Mouse (Mus musculus) neural tube, embryonic 11.5 days (tissue): ENCODE data around the gene Rnf183. TPM values are rescaled to one million over a fixed set of nuclear protein-coding genes. Genes with fewer than 3 reads are reported as not detected.

Experiments
- ATAC-seq: fragments of 200-750 bp; cut with Nextera tagmentation; 2 replicates; pipeline ENCODE4 v1.8.0; 2017; ENCODE audit warnings: moderate number of reproducible peaks, mild to moderate bottlenecking, moderate TSS enrichment, moderate library complexity; ENCODE audit not compliant: insufficient read depth, low FRiP score, low TSS enrichment
- DNase-seq: peaks from one replicate; pipeline ENCODE4 v3.0.0-alpha.2; 2015; ENCODE audit warnings: low spot score
- H3K27ac ChIP-seq: fragments of 300-500 bp; sonication (generic); 2 replicates; pipeline ENCODE4 v1.5.1; 2014; ENCODE audit warnings: low read depth, mild to moderate bottlenecking, low read length
- H3K27me3 ChIP-seq: fragments of 300-500 bp; sonication (generic); 2 replicates; pipeline ENCODE4 v1.6.1; 2014; ENCODE audit warnings: mild to moderate bottlenecking, low read length, mixed read lengths; ENCODE audit not compliant: control insufficient read depth, insufficient read depth
- H3K36me3 ChIP-seq: fragments of 300-500 bp; sonication (generic); 2 replicates; pipeline ENCODE4 v1.6.1; 2014; ENCODE audit warnings: mild to moderate bottlenecking, low read length, moderate library complexity, mixed read lengths; ENCODE audit not compliant: control insufficient read depth, insufficient read depth
- H3K4me1 ChIP-seq: fragments of 300-500 bp; sonication (generic); 2 replicates; pipeline ENCODE4 v1.6.1; 2014; ENCODE audit warnings: low read length, mixed read lengths; ENCODE audit not compliant: control insufficient read depth, insufficient read depth
- H3K4me2 ChIP-seq: fragments of 300-500 bp; sonication (generic); 2 replicates; pipeline ENCODE4 v1.6.1; 2014; ENCODE audit warnings: low read depth, mild to moderate bottlenecking, moderate library complexity
- H3K4me3 ChIP-seq: fragments of 300-500 bp; sonication (generic); 2 replicates; pipeline ENCODE4 v1.5.1; 2014; ENCODE audit warnings: low read depth, low read length
- H3K9ac ChIP-seq: fragments of 300-500 bp; sonication (generic); 2 replicates; pipeline ENCODE4 v1.6.1; 2014; ENCODE audit warnings: mild to moderate bottlenecking, low read length
- H3K9me3 ChIP-seq: fragments of 300-500 bp; sonication (generic); 2 replicates; pipeline ENCODE4 v1.6.1; 2016; ENCODE audit warnings: low read length; ENCODE audit not compliant: control insufficient read depth
- WGBS: fragments of 180-500 bp; shearing (Covaris S2); extraction: QIAGEN DNeasy Blood & Tissue Kit; methylation state at CpG from one replicate; pipeline ENCODE4 v1.1.7; 2014; 5-methylcytosine and 5-hydroxymethylcytosine counted together
- polyA plus RNA-seq: library from polyadenylated mRNA; unstranded; fragments of >200 nt; fragmentation: Nextera tagmentation; extraction: Ambion mirVana; gene quantifications from 2 replicates; pipeline ENCODE4 v1.2.1, GENCODE M21; 2014

The Rnf183 gene
- polyA plus RNA-seq, 1 experiment from 2014 or later = not detected

GRCm38 (mm10) chr4:62470598-62471051 lies 35.6 kb upstream of the Rnf183 start, which contains the start of gene Wdr31:
TSS of gene Wdr31 (minus strand) at chr4:62470896.
- Histone ChIP-seq H3K4me3 (peak within 1 kb of the TSS; percentile 44), H3K4me2 (peak within 1 kb of the TSS; percentile 61), H3K36me3 (no peaks in the 10 kb centered on the region), H3K27me3 (no peaks in the 10 kb centered on the region), H3K4me1 (no peaks in the 10 kb centered on the region), H3K9ac (peak within 1 kb of the TSS; percentile 70), H3K9me3 (no peaks in the 10 kb centered on the region), H3K27ac (no peak within 1 kb of the TSS)
- under 1% methylated on average over 30 of the region's 30 CpGs for whole genome bisulfite sequencing
- ATAC-seq = peak; percentile 88
- DNase-seq = peak; percentile 86

DNA sequence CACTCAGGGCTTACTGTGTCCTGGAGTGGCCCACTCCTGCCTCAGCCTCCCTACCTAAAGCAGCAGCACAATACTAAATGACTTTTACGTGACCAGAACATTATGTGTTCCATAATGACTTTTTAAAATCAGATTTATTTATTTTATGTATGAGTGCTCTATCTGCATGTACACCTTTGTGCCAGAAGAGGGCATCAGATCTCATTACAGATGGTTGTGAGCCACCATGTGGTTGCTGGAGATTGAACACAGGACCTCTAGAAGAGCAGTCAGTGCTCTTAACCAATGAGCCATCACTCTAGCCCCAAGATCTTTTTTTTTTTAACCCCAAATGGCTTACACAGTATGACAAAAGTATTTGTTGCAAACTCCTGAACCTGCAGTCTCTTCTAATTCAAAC lies 33.1 kb upstream of the Rnf183 start:
- Histone ChIP-seq H3K27me3 (no peaks in the 10 kb centered on the region), H3K9me3 (no peaks in the 10 kb centered on the region), H3K4me3 (no peak overlapping the region), H3K36me3 (no peaks in the 10 kb centered on the region), H3K27ac (no peak overlapping the region), H3K4me1 (no peaks in the 10 kb centered on the region), H3K4me2 (no peak overlapping the region), H3K9ac (no peak overlapping the region)
- ATAC-seq (no peak), DNase-seq (no peak)
- WGBS = 95% methylated on average over 1 of the region's 1 CpGs

- 87% methylated on average over 2 of the region's 2 CpGs for WGBS
- Histone ChIP-seq H3K27ac (no peak overlapping the region), H3K9ac (no peak overlapping the region), H3K9me3 (no peaks in the 10 kb centered on the region), H3K4me3 (no peak overlapping the region), H3K4me1 (no peaks in the 10 kb centered on the region), H3K36me3 (no peaks in the 10 kb centered on the region), H3K4me2 (no peak overlapping the region), H3K27me3 (no peaks in the 10 kb centered on the region)
- no peak for DNase-seq
- ATAC-seq = no peak
Measured at GRCm38 (mm10) chr4:62463124-62463523, 28.1 kb upstream of the Rnf183 start.

DNA sequence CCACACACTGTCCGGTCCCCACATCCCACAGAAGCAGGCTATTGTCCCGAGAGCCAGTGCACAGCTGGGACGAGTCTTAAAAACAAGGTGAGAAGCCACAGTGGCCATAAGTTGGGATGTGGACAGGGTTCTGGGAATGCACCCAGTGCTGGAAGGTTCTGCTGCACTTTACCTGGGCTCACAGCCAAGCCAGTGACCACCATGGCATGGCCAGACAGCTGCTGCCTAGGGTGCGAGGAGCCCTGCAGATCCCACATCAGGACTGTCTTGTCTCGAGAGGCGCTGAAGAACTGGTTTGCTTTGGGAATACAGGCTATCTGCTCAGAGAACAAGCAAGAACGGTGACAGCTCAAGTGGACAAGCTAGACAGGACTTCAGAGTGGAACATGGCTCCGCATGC lies 25.3 kb upstream of the Rnf183 start:
- Histone ChIP-seq H3K27me3 (no peaks in the 10 kb centered on the region), H3K4me2 (no peak overlapping the region), H3K4me3 (no peak overlapping the region), H3K9me3 (no peaks in the 10 kb centered on the region), H3K36me3 (no peaks in the 10 kb centered on the region), H3K4me1 (no peaks in the 10 kb centered on the region), H3K9ac (no peak overlapping the region), H3K27ac (no peak overlapping the region)
- WGBS = 92% methylated on average over 8 of the region's 8 CpGs
- DNase-seq (no peak), ATAC-seq (no peak)

DNA sequence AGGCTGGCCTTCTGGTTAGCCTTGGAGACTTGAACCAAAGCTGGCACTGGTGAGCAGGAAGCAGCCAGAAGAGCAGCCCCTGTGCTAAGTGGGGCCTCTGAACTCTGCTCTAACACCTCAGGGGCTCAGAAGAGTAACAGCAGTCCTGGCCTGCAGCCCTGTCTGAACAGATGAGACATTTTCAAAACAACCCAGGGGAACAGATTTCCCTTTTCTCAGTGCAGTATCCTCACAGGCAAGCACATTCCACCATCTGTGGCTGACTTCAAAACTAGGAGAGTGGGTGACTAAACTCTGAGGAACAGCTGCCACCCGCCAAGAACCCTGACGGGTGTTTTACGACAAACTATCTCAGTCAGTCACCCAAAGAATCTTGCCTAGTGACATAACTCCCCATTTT lies 24.0 kb upstream of the Rnf183 start:
- DNase-seq (no peak), ATAC-seq (no peak)
- H3K27me3 ChIP-seq = no peaks in the 10 kb centered on the region
- no peak overlapping the region for H3K4me3 ChIP-seq
- H3K27ac ChIP-seq = no peak overlapping the region
- no peak overlapping the region for H3K4me2 ChIP-seq
- H3K9ac ChIP-seq = no peak overlapping the region
- no peaks in the 10 kb centered on the region for H3K4me1 ChIP-seq
- H3K36me3 ChIP-seq = no peaks in the 10 kb centered on the region
- WGBS = 83% methylated on average over 3 of the region's 3 CpGs
- H3K9me3 ChIP-seq = no peaks in the 10 kb centered on the region

DNA sequence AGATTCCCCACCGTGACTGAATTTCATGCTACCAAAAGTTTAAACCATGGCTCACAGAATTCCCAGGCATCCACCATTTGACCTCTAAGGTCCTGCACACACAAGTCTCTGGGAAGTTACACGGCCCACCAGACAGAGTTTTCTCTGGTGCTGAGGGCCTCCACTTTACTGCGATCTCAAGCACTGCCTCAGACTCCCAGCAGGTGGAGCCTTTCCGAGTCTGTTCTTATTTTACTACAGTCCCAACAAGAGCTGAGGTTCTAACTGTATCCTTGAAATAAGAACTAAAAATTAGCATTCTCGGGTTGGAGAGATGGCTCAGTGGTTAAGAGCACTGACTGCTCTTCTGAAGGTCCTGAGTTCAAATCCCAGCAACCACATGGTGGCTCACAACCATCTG lies 19.9 kb upstream of the Rnf183 start:
- H3K27ac ChIP-seq = no peak overlapping the region
- no peak overlapping the region for H3K9ac ChIP-seq
- H3K9me3 ChIP-seq = no peaks in the 10 kb centered on the region
- no peaks in the 10 kb centered on the region for H3K4me1 ChIP-seq
- H3K4me3 ChIP-seq = no peak overlapping the region
- peak; percentile 40 for DNase-seq
- WGBS = 69% methylated on average over 5 of the region's 5 CpGs
- no peaks in the 10 kb centered on the region for H3K27me3 ChIP-seq
- H3K4me2 ChIP-seq = no peak overlapping the region
- ATAC-seq = no peak
- H3K36me3 ChIP-seq = no peaks in the 10 kb centered on the region

GRCm38 (mm10) chr4:62440986-62441385 lies 5.9 kb upstream of the Rnf183 start:
- Histone ChIP-seq H3K4me1 (no peaks in the 10 kb centered on the region), H3K36me3 (no peaks in the 10 kb centered on the region), H3K27ac (no peak overlapping the region), H3K4me2 (no peak overlapping the region), H3K9ac (no peak overlapping the region), H3K9me3 (no peaks in the 10 kb centered on the region), H3K4me3 (no peak overlapping the region), H3K27me3 (no peaks in the 10 kb centered on the region)
- no peak for ATAC-seq
- DNase-seq = no peak
- WGBS = 82% methylated on average over 4 of the region's 4 CpGs

GRCm38 (mm10) chr4:62440544-62440943 lies 5.5 kb upstream of the Rnf183 start:
- H3K36me3 ChIP-seq = no peaks in the 10 kb centered on the region
- WGBS = 78% methylated on average over 4 of the region's 4 CpGs
- DNase-seq = no peak
- H3K27me3 ChIP-seq = no peaks in the 10 kb centered on the region
- H3K27ac ChIP-seq = no peak overlapping the region
- H3K4me3 ChIP-seq = no peak overlapping the region
- no peak for ATAC-seq
- no peaks in the 10 kb centered on the region for H3K4me1 ChIP-seq
- H3K9ac ChIP-seq = no peak overlapping the region
- H3K4me2 ChIP-seq = no peak overlapping the region
- no peaks in the 10 kb centered on the region for H3K9me3 ChIP-seq

- H3K27ac ChIP-seq = no peak overlapping the region
- WGBS = 78% methylated on average over 4 of the region's 4 CpGs
- H3K9ac ChIP-seq = no peak overlapping the region
- H3K27me3 ChIP-seq = no peaks in the 10 kb centered on the region
- H3K36me3 ChIP-seq = no peaks in the 10 kb centered on the region
- H3K4me1 ChIP-seq = no peaks in the 10 kb centered on the region
- ATAC-seq (no peak), DNase-seq (no peak)
- H3K4me3 ChIP-seq = no peak overlapping the region
- no peak overlapping the region for H3K4me2 ChIP-seq
- no peaks in the 10 kb centered on the region for H3K9me3 ChIP-seq
Measured at GRCm38 (mm10) chr4:62439793-62440192, 4.7 kb upstream of the Rnf183 start.
